Mouse (Mus musculus) forebrain, embryonic 12.5 days (tissue): ENCODE measurements around the gene Sel1l3. TPM values are rescaled to one million over a fixed set of nuclear protein-coding genes. Genes with fewer than 3 reads are reported as not detected.

Source experiments
- ATAC-seq: fragments of 200-750 bp; cut with Nextera tagmentation; 2 replicates; pipeline ENCODE4 v1.8.0; 2017; ENCODE audit warnings: moderate TSS enrichment; ENCODE audit not compliant: low FRiP score
- H3K27ac ChIP-seq: fragments of 300-500 bp; sonication (generic); 2 replicates; pipeline ENCODE4 v1.5.1; 2016; ENCODE audit warnings: mild to moderate bottlenecking
- H3K27me3 ChIP-seq: fragments of 300-500 bp; sonication (generic); 2 replicates; pipeline ENCODE4 v1.6.1; 2016; ENCODE audit warnings: mild to moderate bottlenecking
- H3K36me3 ChIP-seq: fragments of 300-500 bp; sonication (generic); replicated peaks from 2 replicates; pipeline ENCODE4 v1.6.1; 2016; ENCODE audit warnings: mild to moderate bottlenecking
- H3K4me1 ChIP-seq: fragments of 300-500 bp; sonication (generic); 2 replicates; pipeline ENCODE4 v1.6.1; 2016
- H3K4me2 ChIP-seq: fragments of 300-500 bp; sonication (generic); 2 replicates; pipeline ENCODE4 v1.6.1; 2016; ENCODE audit warnings: mild to moderate bottlenecking, moderate library complexity
- H3K4me3 ChIP-seq: fragments of 300-500 bp; sonication (generic); replicated peaks from 2 replicates; pipeline ENCODE4 v1.5.1; 2016; ENCODE audit warnings: mild to moderate bottlenecking
- H3K9ac ChIP-seq: fragments of 300-500 bp; sonication (generic); 2 replicates; pipeline ENCODE4 v1.6.1; 2016; ENCODE audit warnings: mild to moderate bottlenecking
- H3K9me3 ChIP-seq: fragments of 300-500 bp; sonication (generic); 2 replicates; pipeline ENCODE4 v1.6.1; 2016
- WGBS: fragments of 180-500 bp; shearing (Covaris S2); methylation state at CpG from one replicate; pipeline ENCODE4 v1.1.7; 2016; 5-methylcytosine and 5-hydroxymethylcytosine counted together
- polyA plus RNA-seq: library from polyadenylated mRNA; unstranded; fragments of >200 nt; fragmentation: Nextera tagmentation; extraction: Ambion mirVana; gene quantifications from 2 replicates; pipeline ENCODE4 v1.2.1, GENCODE M21; 2016

The Sel1l3 gene
- polyA plus RNA-seq, 1 experiment from 2014 or later, result 9.7 TPM

GRCm38 (mm10) chr5:53134003-53134402 is 79.7 kb downstream of the Sel1l3 start:
- H3K36me3 ChIP-seq, result peaks cover 9% of the 10 kb centered on the region
- H3K4me3 ChIP-seq, result no peak overlapping the region
- 80% methylated on average over 2 of the region's 2 CpGs for WGBS
- no peak overlapping the region for H3K4me2 ChIP-seq
- ATAC-seq, result no peak
- H3K9me3 ChIP-seq, result no peaks in the 10 kb centered on the region
- H3K9ac ChIP-seq, result no peak overlapping the region
- no peaks in the 10 kb centered on the region for H3K27me3 ChIP-seq
- H3K27ac ChIP-seq, result no peak overlapping the region
- peaks cover 7% of the 10 kb centered on the region; the same call in 1 of the 2 replicates for H3K4me1 ChIP-seq

GRCm38 (mm10) chr5:53124701-53125100 is 89.0 kb downstream of the Sel1l3 start:
- no peak for ATAC-seq
- Histone ChIP-seq H3K4me1 (peaks cover 16% of the 10 kb centered on the region), H3K9ac (no peak overlapping the region), H3K36me3 (0 out of 2 replicates have a peak, but pooled peaks cover 7% of the 10 kb centered on the region), H3K27ac (no peak overlapping the region), H3K4me3 (no peak overlapping the region), H3K27me3 (peaks cover 27% of the 10 kb centered on the region), H3K9me3 (no peaks in the 10 kb centered on the region), H3K4me2 (no peak overlapping the region)
- 58% methylated on average over 4 of the region's 4 CpGs for WGBS

GRCm38 (mm10) chr5:53123525-53124286 is 90.0 kb downstream of the Sel1l3 start:
- no peak overlapping the region for H3K9ac ChIP-seq
- ATAC-seq, result peak; percentile 85
- WGBS, result 12% methylated on average over 10 of the region's 10 CpGs
- 0 out of 2 replicates have a peak overlapping the region, but pooled peaks have one; percentile 9 for H3K27ac ChIP-seq
- 0 out of 2 replicates have a peak, but pooled peaks cover 7% of the 10 kb centered on the region for H3K36me3 ChIP-seq
- H3K27me3 ChIP-seq, result peaks cover 25% of the 10 kb centered on the region
- H3K9me3 ChIP-seq, result no peaks in the 10 kb centered on the region
- H3K4me1 ChIP-seq, result peaks cover 16% of the 10 kb centered on the region
- no peak overlapping the region for H3K4me2 ChIP-seq
- H3K4me3 ChIP-seq, result no peak overlapping the region

DNA sequence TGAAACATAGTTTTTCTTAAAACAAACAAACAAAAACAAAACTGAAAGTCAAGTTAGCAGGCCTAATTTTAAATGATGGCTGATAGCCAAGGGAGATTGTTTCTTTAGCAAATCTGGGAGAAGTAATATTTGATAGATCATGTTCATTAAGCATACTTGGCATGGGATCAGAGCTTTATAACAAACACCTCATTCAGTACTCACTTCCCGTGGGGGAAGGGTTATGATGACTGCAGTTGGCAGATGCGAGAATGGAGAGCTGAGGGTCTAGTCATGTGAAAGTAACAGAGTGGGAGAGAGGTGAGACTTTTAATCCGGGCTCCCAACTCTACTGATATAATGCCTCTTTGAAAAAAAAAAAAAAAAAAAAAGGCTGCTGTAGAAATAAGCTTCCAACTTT is 94.0 kb downstream of the Sel1l3 start:
- Histone ChIP-seq H3K4me1 (peaks cover 16% of the 10 kb centered on the region), H3K36me3 (peaks cover 10% of the 10 kb centered on the region), H3K9me3 (no peaks in the 10 kb centered on the region), H3K27ac (peak overlapping the region; percentile 53; the same call in 1 of the 2 replicates), H3K9ac (no peak overlapping the region), H3K27me3 (peaks cover 31% of the 10 kb centered on the region), H3K4me2 (no peak overlapping the region), H3K4me3 (no peak overlapping the region)
- ATAC-seq, result no peak
- WGBS, result 22% methylated on average over 3 of the region's 3 CpGs

DNA sequence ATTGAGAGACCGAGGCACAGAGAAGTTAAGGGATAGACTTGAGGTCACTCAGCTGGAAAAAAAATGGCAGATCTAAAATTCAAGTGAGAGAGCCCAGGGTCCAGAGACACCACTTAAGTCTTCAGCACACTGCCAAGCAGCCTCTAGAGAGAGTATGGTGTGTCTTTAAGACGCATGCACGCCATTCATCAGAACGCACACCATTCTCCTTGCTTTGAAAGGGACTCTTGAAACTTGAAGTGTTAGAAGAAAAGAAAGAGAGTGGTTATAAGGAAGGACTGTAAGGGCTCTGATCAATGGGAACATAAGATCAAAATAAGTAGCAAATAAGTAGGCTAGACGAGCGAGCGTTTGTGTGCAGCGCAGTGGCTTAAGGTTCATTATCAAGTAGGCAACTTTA is 95.5 kb downstream of the Sel1l3 start:
- H3K36me3 ChIP-seq, result peaks cover 13% of the 10 kb centered on the region
- 25% methylated on average over 8 of the region's 8 CpGs for WGBS
- H3K4me3 ChIP-seq, result no peak overlapping the region
- peaks cover 41% of the 10 kb centered on the region for H3K27me3 ChIP-seq
- peaks cover 1% of the 10 kb centered on the region; the same call in 1 of the 2 replicates for H3K9me3 ChIP-seq
- no peak overlapping the region for H3K4me2 ChIP-seq
- ATAC-seq, result peak; percentile 60; the same call in 1 of the 2 replicates
- no peak overlapping the region for H3K9ac ChIP-seq
- H3K4me1 ChIP-seq, result peaks cover 8% of the 10 kb centered on the region
- no peak overlapping the region for H3K27ac ChIP-seq

- no peak overlapping the region for H3K4me2 ChIP-seq
- H3K27me3 ChIP-seq, result peaks cover 38% of the 10 kb centered on the region
- no peak for ATAC-seq
- no peak overlapping the region for H3K4me3 ChIP-seq
- peaks cover 6% of the 10 kb centered on the region; the same call in 1 of the 2 replicates for H3K9me3 ChIP-seq
- H3K27ac ChIP-seq, result no peak overlapping the region
- H3K36me3 ChIP-seq, result peaks cover 10% of the 10 kb centered on the region
- H3K9ac ChIP-seq, result no peak overlapping the region
- 74% methylated on average over 12 of the region's 12 CpGs for WGBS
- peaks cover 7% of the 10 kb centered on the region for H3K4me1 ChIP-seq
Measured at GRCm38 (mm10) chr5:53114616-53115267, 99.0 kb downstream of the Sel1l3 start.

DNA sequence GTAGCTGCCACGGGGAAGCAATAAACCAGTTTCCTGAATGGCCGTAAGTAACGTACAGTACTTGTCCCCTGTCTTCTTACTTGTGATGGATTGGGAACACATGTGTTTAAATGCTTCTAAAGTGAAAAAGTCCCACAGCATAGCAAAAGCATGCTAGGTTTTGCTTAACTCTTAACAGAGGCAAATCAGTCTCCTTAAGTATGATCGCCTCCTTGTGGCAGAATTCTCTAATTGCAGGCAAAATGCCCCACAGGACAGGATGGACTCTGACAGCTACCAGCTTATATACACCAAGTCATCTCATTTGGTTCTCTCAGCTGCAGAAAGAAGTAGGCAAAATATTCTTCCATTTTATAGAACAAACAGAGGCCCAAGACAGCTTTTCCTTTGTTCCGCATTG is 100.8 kb downstream of the Sel1l3 start:
- no peak for ATAC-seq
- Histone ChIP-seq H3K4me3 (no peak overlapping the region), H3K9me3 (peaks cover 6% of the 10 kb centered on the region; the same call in 1 of the 2 replicates), H3K4me2 (no peak overlapping the region), H3K9ac (no peak overlapping the region), H3K36me3 (peaks cover 10% of the 10 kb centered on the region), H3K27ac (no peak overlapping the region), H3K4me1 (peaks cover 7% of the 10 kb centered on the region), H3K27me3 (peaks cover 38% of the 10 kb centered on the region)
- WGBS, result 93% methylated on average over 5 of the region's 5 CpGs

DNA sequence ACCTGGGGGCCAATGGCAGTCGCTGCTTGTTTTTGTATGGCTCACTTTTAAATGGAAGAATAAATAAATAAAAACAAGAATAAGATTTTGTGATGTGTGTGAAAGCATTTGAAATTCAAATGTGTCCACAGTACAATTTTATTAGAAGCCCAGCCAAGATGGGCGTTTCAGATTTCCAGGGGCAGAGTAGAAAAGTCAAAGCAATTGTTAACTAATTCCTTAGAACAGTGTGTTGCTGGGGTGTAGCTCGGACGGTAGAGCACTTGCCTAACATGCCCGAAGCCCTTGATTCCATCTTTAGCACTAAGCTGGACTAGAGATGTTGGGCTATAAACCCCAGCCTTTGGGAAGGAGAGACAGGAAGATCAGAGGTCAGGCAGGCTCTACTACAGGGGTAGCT is 102.7 kb downstream of the Sel1l3 start:
- Histone ChIP-seq H3K4me3 (no peak overlapping the region), H3K27ac (no peak overlapping the region), H3K4me2 (no peak overlapping the region), H3K36me3 (peaks cover 7% of the 10 kb centered on the region), H3K4me1 (peaks cover 7% of the 10 kb centered on the region), H3K27me3 (peaks cover 31% of the 10 kb centered on the region), H3K9me3 (peaks cover 6% of the 10 kb centered on the region; the same call in 1 of the 2 replicates), H3K9ac (no peak overlapping the region)
- no peak for ATAC-seq
- WGBS, result 67% methylated on average over 5 of the region's 5 CpGs

GRCm38 (mm10) chr5:53110225-53110624 is 103.5 kb downstream of the Sel1l3 start:
- ATAC-seq, result no peak
- Histone ChIP-seq H3K36me3 (peaks cover 7% of the 10 kb centered on the region), H3K4me2 (no peak overlapping the region), H3K4me1 (peaks cover 7% of the 10 kb centered on the region), H3K4me3 (no peak overlapping the region), H3K27me3 (peaks cover 25% of the 10 kb centered on the region), H3K9ac (no peak overlapping the region), H3K27ac (no peak overlapping the region), H3K9me3 (peaks cover 6% of the 10 kb centered on the region; the same call in 1 of the 2 replicates)
- WGBS, result 66% methylated on average over 4 of the region's 4 CpGs

DNA sequence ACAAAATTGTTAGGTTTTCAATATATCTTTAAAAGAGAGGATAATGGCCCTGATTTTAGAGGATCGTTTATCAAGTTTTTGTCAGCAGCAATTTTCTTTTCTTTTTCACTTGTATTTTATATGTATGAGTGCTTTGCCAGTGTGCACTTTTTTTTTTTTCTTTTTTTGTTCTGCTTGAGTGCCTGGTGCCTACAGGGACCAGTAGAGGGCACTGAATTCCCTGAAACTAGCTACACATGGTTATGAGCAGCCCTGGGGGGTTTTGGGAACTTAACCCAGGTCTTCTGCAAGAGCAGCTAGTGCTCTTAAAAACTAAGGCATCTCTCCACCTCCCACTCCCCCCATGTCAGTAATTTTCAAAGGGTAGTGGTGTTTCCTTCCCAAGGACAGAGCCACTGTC is 105.1 kb downstream of the Sel1l3 start:
- H3K4me3 ChIP-seq, result no peak overlapping the region
- WGBS, result 85% methylated on average over 1 of the region's 1 CpGs
- peaks cover 7% of the 10 kb centered on the region for H3K4me1 ChIP-seq

DNA sequence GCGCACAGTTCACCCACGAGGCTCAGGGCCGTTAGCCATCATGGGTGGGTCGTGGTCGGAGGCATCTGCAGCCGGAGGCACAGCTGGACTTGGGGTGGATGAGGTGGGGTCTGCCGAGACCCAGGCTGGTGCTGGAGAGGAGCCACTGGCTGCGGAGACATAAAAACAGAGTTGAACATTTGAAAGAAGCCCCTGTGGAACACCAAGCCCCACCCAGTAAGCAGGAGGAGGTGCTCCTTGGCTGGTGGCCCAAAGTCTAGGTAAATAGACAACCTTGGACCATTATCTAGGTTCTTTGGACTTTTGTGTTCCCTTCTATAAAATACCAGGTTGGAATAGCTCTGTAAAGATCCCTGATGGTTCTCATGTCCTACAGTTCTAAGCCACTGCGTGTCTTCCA is 105.7 kb downstream of the Sel1l3 start:
- H3K9me3 ChIP-seq, result peaks cover 3% of the 10 kb centered on the region; the same call in 1 of the 2 replicates

More for the DNA sequence above, 105.1 kb downstream of the Sel1l3 start:
- Histone ChIP-seq H3K36me3 (peaks cover 7% of the 10 kb centered on the region), H3K27ac (no peak overlapping the region), H3K4me2 (no peak overlapping the region), H3K9ac (no peak overlapping the region), H3K27me3 (peaks cover 12% of the 10 kb centered on the region; the same call in 1 of the 2 replicates), H3K9me3 (peaks cover 6% of the 10 kb centered on the region; the same call in 1 of the 2 replicates)
- no peak for ATAC-seq

GRCm38 (mm10) chr5:53106731-53107130 is 107.0 kb downstream of the Sel1l3 start:
- Histone ChIP-seq H3K36me3 (no peaks in the 10 kb centered on the region), H3K27ac (no peak overlapping the region), H3K9ac (no peak overlapping the region), H3K4me2 (no peak overlapping the region), H3K9me3 (no peaks in the 10 kb centered on the region), H3K4me1 (peaks cover 7% of the 10 kb centered on the region), H3K4me3 (no peak overlapping the region), H3K27me3 (peaks cover 5% of the 10 kb centered on the region; the same call in 1 of the 2 replicates)
- ATAC-seq, result no peak
- 64% methylated on average over 4 of the region's 4 CpGs for WGBS

More for the DNA sequence above, 105.7 kb downstream of the Sel1l3 start:
- 87% methylated on average over 9 of the region's 9 CpGs for WGBS
- no peak overlapping the region for H3K4me2 ChIP-seq
- no peak overlapping the region for H3K27ac ChIP-seq
- H3K4me1 ChIP-seq, result peaks cover 7% of the 10 kb centered on the region
- ATAC-seq, result no peak
- H3K9ac ChIP-seq, result no peak overlapping the region
- peaks cover 8% of the 10 kb centered on the region; the same call in 1 of the 2 replicates for H3K27me3 ChIP-seq
- peaks cover 2% of the 10 kb centered on the region; the same call in 1 of the 2 replicates for H3K36me3 ChIP-seq
- H3K4me3 ChIP-seq, result no peak overlapping the region
